Mouse (Mus musculus): Measurements from ENCODE around the gene Map7d1. TPM values are rescaled to one million over a fixed set of nuclear protein-coding genes. Genes with fewer than 3 reads are reported as not detected.

Gene Map7d1
- polyA plus RNA-seq, 1 experiment from 2014 or later: 32.2 TPM

- no peak overlapping the region for H3K4me2 ChIP-seq (replicated peaks; ENCODE audit: low read depth, low read length)
- no peak for ATAC-seq (ENCODE audit: low FRiP score, low TSS enrichment)
- peaks cover 24% of the 10 kb centered on the region for H3K4me1 ChIP-seq (ENCODE audit: insufficient read depth, low read length)
- peaks cover 30% of the 10 kb centered on the region for H3K27me3 ChIP-seq (ENCODE audit: insufficient read depth, low read length)
- H3K9ac ChIP-seq (replicated peaks; ENCODE audit: low read length): no peak overlapping the region
- 88% methylated on average over 8 of the region's 8 CpGs for WGBS
- no peaks in the 10 kb centered on the region for H3K9me3 ChIP-seq (ENCODE audit: low read length)
- H3K4me3 ChIP-seq (ENCODE audit: low read length): no peak overlapping the region
- no peaks in the 10 kb centered on the region for H3K36me3 ChIP-seq (ENCODE audit: insufficient read depth, low read length)
- no peak overlapping the region for H3K27ac ChIP-seq (ENCODE audit: low read length)
Measured at GRCm38 (mm10) chr4:126290314-126290713, 34.2 kb upstream of the Map7d1 start.

GRCm38 (mm10) chr4:126288085-126288666 lies 32.0 kb upstream of the Map7d1 start:
- WGBS: 22% methylated on average over 17 of the region's 17 CpGs
- Histone ChIP-seq H3K9me3 (ENCODE audit: low read length) (no peaks in the 10 kb centered on the region), H3K9ac (replicated peaks; ENCODE audit: low read length) (no peak overlapping the region), H3K36me3 (ENCODE audit: insufficient read depth, low read length) (no peaks in the 10 kb centered on the region), H3K4me1 (ENCODE audit: insufficient read depth, low read length) (peaks cover 24% of the 10 kb centered on the region), H3K27ac (ENCODE audit: low read length) (no peak overlapping the region), H3K4me3 (ENCODE audit: low read length) (no peak overlapping the region), H3K27me3 (ENCODE audit: insufficient read depth, low read length) (peaks cover 30% of the 10 kb centered on the region), H3K4me2 (replicated peaks; ENCODE audit: low read depth, low read length) (peak overlapping the region; percentile 72)
- 0 out of 2 replicates have a peak, but pooled peaks have one; percentile 16 for ATAC-seq (ENCODE audit: low FRiP score, low TSS enrichment)

GRCm38 (mm10) chr4:126287302-126287995 lies 31.3 kb upstream of the Map7d1 start:
- H3K9ac ChIP-seq (replicated peaks; ENCODE audit: low read length): no peak overlapping the region
- H3K4me1 ChIP-seq (ENCODE audit: insufficient read depth, low read length): peaks cover 24% of the 10 kb centered on the region
- H3K36me3 ChIP-seq (ENCODE audit: insufficient read depth, low read length): no peaks in the 10 kb centered on the region
- no peak overlapping the region for H3K27ac ChIP-seq (ENCODE audit: low read length)
- H3K27me3 ChIP-seq (ENCODE audit: insufficient read depth, low read length): peaks cover 30% of the 10 kb centered on the region
- H3K9me3 ChIP-seq (ENCODE audit: low read length): no peaks in the 10 kb centered on the region
- peak; percentile 19; the same call in 1 of the 2 replicates for ATAC-seq (ENCODE audit: low FRiP score, low TSS enrichment)
- peak overlapping the region; percentile 51 for H3K4me3 ChIP-seq (ENCODE audit: low read length)
- WGBS: 28% methylated on average over 11 of the region's 11 CpGs
- H3K4me2 ChIP-seq (replicated peaks; ENCODE audit: low read depth, low read length): peak overlapping the region; percentile 72

GRCm38 (mm10) chr4:126286492-126286891 lies 30.3 kb upstream of the Map7d1 start, which contains the start of gene Col8a2:
Gene Col8a2, plus strand, starts transcription at chr4:126286793.
- WGBS: 2% methylated on average over 31 of the region's 42 CpGs
- Histone ChIP-seq H3K27ac (ENCODE audit: low read length) (peak within 1 kb of the TSS; percentile 27; the same call in 1 of the 2 replicates), H3K9ac (replicated peaks; ENCODE audit: low read length) (peak within 1 kb of the TSS; percentile 59), H3K4me2 (replicated peaks; ENCODE audit: low read depth, low read length) (peak within 1 kb of the TSS; percentile 72), H3K27me3 (ENCODE audit: insufficient read depth, low read length) (peaks cover 30% of the 10 kb centered on the region), H3K36me3 (ENCODE audit: insufficient read depth, low read length) (no peaks in the 10 kb centered on the region), H3K4me3 (ENCODE audit: low read length) (peak within 1 kb of the TSS; percentile 51), H3K9me3 (ENCODE audit: low read length) (no peaks in the 10 kb centered on the region), H3K4me1 (ENCODE audit: insufficient read depth, low read length) (peaks cover 24% of the 10 kb centered on the region)
- ATAC-seq (ENCODE audit: low FRiP score, low TSS enrichment): peak; percentile 74

GRCm38 (mm10) chr4:126283582-126283981 lies 27.4 kb upstream of the Map7d1 start:
- 88% methylated on average over 8 of the region's 8 CpGs for WGBS
- no peak for ATAC-seq (ENCODE audit: low FRiP score, low TSS enrichment)
- Histone ChIP-seq H3K27ac (ENCODE audit: low read length) (no peak overlapping the region), H3K4me3 (ENCODE audit: low read length) (no peak overlapping the region), H3K36me3 (ENCODE audit: insufficient read depth, low read length) (no peaks in the 10 kb centered on the region), H3K27me3 (ENCODE audit: insufficient read depth, low read length) (peaks cover 28% of the 10 kb centered on the region), H3K9ac (replicated peaks; ENCODE audit: low read length) (no peak overlapping the region), H3K4me1 (ENCODE audit: insufficient read depth, low read length) (peaks cover 16% of the 10 kb centered on the region), H3K9me3 (ENCODE audit: low read length) (no peaks in the 10 kb centered on the region), H3K4me2 (replicated peaks; ENCODE audit: low read depth, low read length) (no peak overlapping the region)

- Histone ChIP-seq H3K4me2 (replicated peaks; ENCODE audit: low read depth, low read length) (no peak overlapping the region), H3K27me3 (ENCODE audit: insufficient read depth, low read length) (peaks cover 12% of the 10 kb centered on the region), H3K27ac (ENCODE audit: low read length) (no peak overlapping the region), H3K4me1 (ENCODE audit: insufficient read depth, low read length) (peaks cover 11% of the 10 kb centered on the region; the same call in 1 of the 2 replicates), H3K9me3 (ENCODE audit: low read length) (no peaks in the 10 kb centered on the region), H3K36me3 (ENCODE audit: insufficient read depth, low read length) (no peaks in the 10 kb centered on the region), H3K9ac (replicated peaks; ENCODE audit: low read length) (no peak overlapping the region), H3K4me3 (ENCODE audit: low read length) (no peak overlapping the region)
- ATAC-seq (ENCODE audit: low FRiP score, low TSS enrichment): no peak
- 64% methylated on average over 9 of the region's 9 CpGs for WGBS
Measured at GRCm38 (mm10) chr4:126281706-126282105, 25.6 kb upstream of the Map7d1 start.

DNA sequence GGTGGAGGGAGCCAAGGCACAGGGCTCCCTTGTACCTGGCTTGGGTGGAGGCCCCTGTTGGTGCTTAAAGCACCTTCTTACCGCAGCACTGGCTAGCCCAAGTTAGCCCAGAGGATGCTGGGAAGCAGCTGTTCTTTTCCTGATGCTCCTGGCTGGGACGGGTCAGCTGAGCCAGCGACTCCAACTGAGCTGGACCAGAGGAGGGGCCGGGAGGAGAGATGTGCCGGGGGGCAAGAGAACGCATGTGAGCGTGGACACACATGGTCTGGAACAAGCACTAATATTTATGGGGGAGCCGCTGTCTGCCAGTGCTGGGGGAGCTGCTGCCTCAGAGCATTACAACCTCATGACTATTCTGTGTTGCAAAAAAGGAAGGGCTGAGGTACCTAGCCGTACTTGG lies 22.8 kb upstream of the Map7d1 start:
- ATAC-seq (ENCODE audit: low FRiP score, low TSS enrichment): no peak

DNA sequence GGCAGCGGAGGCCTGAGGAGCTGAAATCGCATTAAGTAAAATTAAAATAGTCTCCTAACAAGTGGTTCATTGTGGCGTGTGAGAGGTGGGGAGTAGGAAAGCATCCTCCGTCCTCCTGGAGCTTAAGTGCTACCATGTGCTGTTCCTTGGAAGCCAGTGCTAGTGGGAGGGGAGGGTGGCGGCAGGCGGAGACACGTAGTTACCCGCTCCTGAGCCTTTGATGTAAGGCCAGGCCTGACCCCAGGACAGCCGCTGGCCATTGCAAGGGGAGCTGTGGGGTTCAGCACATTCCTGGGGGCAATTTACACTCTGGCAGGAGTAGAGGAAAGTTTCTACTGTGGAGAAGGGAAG lies 22.4 kb upstream of the Map7d1 start:
- no peak overlapping the region for H3K4me3 ChIP-seq (ENCODE audit: low read length)
- no peak for ATAC-seq (ENCODE audit: low FRiP score, low TSS enrichment)
- peaks cover 10% of the 10 kb centered on the region for H3K4me1 ChIP-seq (ENCODE audit: insufficient read depth, low read length)
- no peaks in the 10 kb centered on the region for H3K27me3 ChIP-seq (ENCODE audit: insufficient read depth, low read length)
- no peak overlapping the region for H3K27ac ChIP-seq (ENCODE audit: low read length)
- no peaks in the 10 kb centered on the region for H3K9me3 ChIP-seq (ENCODE audit: low read length)
- peaks cover 13% of the 10 kb centered on the region; the same call in 1 of the 2 replicates for H3K36me3 ChIP-seq (ENCODE audit: insufficient read depth, low read length)
- 34% methylated on average over 9 of the region's 9 CpGs for WGBS
- no peak overlapping the region for H3K4me2 ChIP-seq (replicated peaks; ENCODE audit: low read depth, low read length)
- H3K9ac ChIP-seq (replicated peaks; ENCODE audit: low read length): 0 out of 2 replicates have a peak overlapping the region, but pooled peaks have one; percentile 6

More for the DNA sequence above, 22.8 kb upstream of the Map7d1 start:
- no peak overlapping the region for H3K9ac ChIP-seq (replicated peaks; ENCODE audit: low read length)
- no peak overlapping the region for H3K4me2 ChIP-seq (replicated peaks; ENCODE audit: low read depth, low read length)
- 43% methylated on average over 9 of the region's 9 CpGs for WGBS
- no peak overlapping the region for H3K27ac ChIP-seq (ENCODE audit: low read length)
- H3K9me3 ChIP-seq (ENCODE audit: low read length): no peaks in the 10 kb centered on the region
- peaks cover 10% of the 10 kb centered on the region for H3K4me1 ChIP-seq (ENCODE audit: insufficient read depth, low read length)
- no peaks in the 10 kb centered on the region for H3K27me3 ChIP-seq (ENCODE audit: insufficient read depth, low read length)
- no peak overlapping the region for H3K4me3 ChIP-seq (ENCODE audit: low read length)
- H3K36me3 ChIP-seq (ENCODE audit: insufficient read depth, low read length): peaks cover 9% of the 10 kb centered on the region; the same call in 1 of the 2 replicates

DNA sequence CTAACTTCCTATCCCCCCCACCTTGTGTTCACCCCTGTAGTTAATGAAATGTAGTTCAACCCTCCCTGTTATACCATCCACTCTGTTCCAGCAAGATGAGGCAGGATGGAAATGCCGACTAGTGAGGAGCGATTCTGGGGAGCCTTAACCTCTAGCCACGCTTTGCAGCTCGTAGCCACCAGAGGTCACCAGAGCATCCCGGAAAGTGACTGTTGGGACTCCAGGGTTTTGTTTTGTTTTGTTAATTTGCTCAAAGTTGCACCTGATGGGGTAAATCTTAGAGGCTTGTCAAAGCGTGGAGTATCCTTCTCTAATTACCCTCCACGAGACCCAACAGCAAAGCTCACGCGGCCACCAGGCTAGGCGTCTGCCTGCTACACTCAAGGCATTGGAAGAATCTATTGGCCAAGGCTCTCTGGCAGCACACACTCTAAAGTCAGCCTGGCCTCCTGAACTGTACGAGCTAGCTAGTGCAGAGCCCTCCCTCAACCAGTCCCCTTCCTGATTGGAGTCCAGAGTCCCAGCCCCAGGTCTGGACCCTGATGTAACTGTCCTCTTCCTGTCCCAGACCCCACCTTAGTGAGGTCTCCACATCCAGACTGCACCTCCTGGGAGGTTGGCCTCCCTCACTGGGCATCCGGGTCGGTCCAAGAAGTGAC lies 21.9 kb upstream of the Map7d1 start:
- peak; percentile 44 for ATAC-seq (ENCODE audit: low FRiP score, low TSS enrichment)
- 4% methylated on average over 13 of the region's 13 CpGs for WGBS
- H3K9ac ChIP-seq (replicated peaks; ENCODE audit: low read length): 0 out of 2 replicates have a peak overlapping the region, but pooled peaks have one; percentile 6
- peaks cover 10% of the 10 kb centered on the region for H3K4me1 ChIP-seq (ENCODE audit: insufficient read depth, low read length)
- H3K36me3 ChIP-seq (ENCODE audit: insufficient read depth, low read length): peaks cover 14% of the 10 kb centered on the region; the same call in 1 of the 2 replicates
- no peaks in the 10 kb centered on the region for H3K9me3 ChIP-seq (ENCODE audit: low read length)
- H3K27ac ChIP-seq (ENCODE audit: low read length): no peak overlapping the region
- no peak overlapping the region for H3K4me3 ChIP-seq (ENCODE audit: low read length)
- H3K27me3 ChIP-seq (ENCODE audit: insufficient read depth, low read length): no peaks in the 10 kb centered on the region
- H3K4me2 ChIP-seq (replicated peaks; ENCODE audit: low read depth, low read length): peak overlapping the region; percentile 36
